In genomic region chr11:111409266-111409665, GRCm38 (mm10) we compare ENCODE assay signal across 21 mouse cellular contexts.
DNase-seq lines count a peak whose midpoint lies in the region; ATAC-seq and TF ChIP-seq lines count a peak whose summit lies in the region.
"Had no signal": no experiment of that assay in that cellular context is flagged by ENCODE, and none has a peak within 500 bp of the region (broad histone marks: within the 10 kb centered on the region; RNA-seq: fewer than 3 reads in every experiment).

No protein-coding gene starts in this region.

- no peak for TF ChIP-seq CTCF in midbrain, postnatal 0 days (IDR thresholded peaks at IDR 0.05)

- no peaks in the 10 kb centered on the region for H3K27me3 ChIP-seq in midbrain, postnatal 0 days (ENCODE audit: insufficient read depth, low read length)
- no peaks in the 10 kb centered on the region for H3K27me3 ChIP-seq in midbrain, embryonic 15.5 days (replicated peaks)
- no peaks in the 10 kb centered on the region for H3K27me3 ChIP-seq in forebrain, embryonic 11.5 days (ENCODE audit: control insufficient read depth, insufficient read depth, low read length)
- H3K27me3 ChIP-seq: hindbrain, embryonic 12.5 days; intestine, embryonic 15.5 days had no signal

- no peaks in the 10 kb centered on the region for H3K4me1 ChIP-seq in midbrain, postnatal 0 days (ENCODE audit: insufficient read depth, low read length)
- H3K4me1 ChIP-seq in midbrain, embryonic 15.5 days: no peaks in the 10 kb centered on the region
- no peaks in the 10 kb centered on the region for H3K4me1 ChIP-seq in forebrain, embryonic 11.5 days (replicated peaks; ENCODE audit: control insufficient read depth, insufficient read depth, low read length)
- H3K4me1 ChIP-seq: heart, embryonic 10.5 days; hindbrain, embryonic 12.5 days; intestine, embryonic 15.5 days had no signal

- no peak overlapping the region for H3K27ac ChIP-seq in midbrain, postnatal 0 days (ENCODE audit: low read depth, low read length)
- no peak overlapping the region for H3K27ac ChIP-seq in midbrain, embryonic 15.5 days
- H3K27ac ChIP-seq in forebrain, embryonic 11.5 days (ENCODE audit: low read depth, low read length): no peak overlapping the region
- H3K27ac ChIP-seq: gastrocnemius, adult 2 months; heart, embryonic 10.5 days; hindbrain, embryonic 12.5 days; intestine, embryonic 15.5 days had no signal

- H3K4me3 ChIP-seq in midbrain, postnatal 0 days (ENCODE audit: low read depth, low read length): no peak overlapping the region
- no peak overlapping the region for H3K4me3 ChIP-seq in midbrain, embryonic 15.5 days
- H3K4me3 ChIP-seq in forebrain, embryonic 11.5 days (ENCODE audit: low read depth, low read length): no peak overlapping the region
- H3K4me3 ChIP-seq: gastrocnemius, adult 2 months; heart, embryonic 10.5 days; hindbrain, embryonic 12.5 days; intestine, embryonic 15.5 days had no signal

- WGBS in midbrain, postnatal 0 days: 72% methylated on average over 2 of the region's 2 CpGs
- 84% methylated on average over 2 of the region's 2 CpGs for WGBS in midbrain, embryonic 15.5 days
- WGBS in forebrain, embryonic 11.5 days: 96% methylated on average over 2 of the region's 2 CpGs

- H3K4me2 ChIP-seq in midbrain, postnatal 0 days (ENCODE audit: low read depth, low read length, poor library complexity, severe bottlenecking): no peak overlapping the region
- H3K4me2 ChIP-seq in midbrain, embryonic 15.5 days: no peak overlapping the region
- no peak overlapping the region for H3K4me2 ChIP-seq in forebrain, embryonic 11.5 days (ENCODE audit: low read depth, low read length, severe bottlenecking)
- H3K4me2 ChIP-seq: hindbrain, embryonic 12.5 days; intestine, embryonic 15.5 days had no signal

- peak; percentile 67 for ATAC-seq in frontal cortex, adult (ENCODE audit: low TSS enrichment)
- no peak for ATAC-seq in midbrain, postnatal 0 days (ENCODE audit: low FRiP score)
- no peak for ATAC-seq in midbrain, embryonic 15.5 days (replicated peaks)
- ATAC-seq in forebrain, embryonic 11.5 days (replicated peaks; ENCODE audit: low FRiP score): no peak
- ATAC-seq: forebrain, embryonic 14.5 days; intestine, embryonic 15.5 days had no signal

- H3K9me3 ChIP-seq in midbrain, postnatal 0 days (ENCODE audit: low read length): no peaks in the 10 kb centered on the region
- no peaks in the 10 kb centered on the region for H3K9me3 ChIP-seq in midbrain, embryonic 15.5 days
- no peaks in the 10 kb centered on the region for H3K9me3 ChIP-seq in forebrain, embryonic 11.5 days (ENCODE audit: control insufficient read depth, low read length)
- H3K9me3 ChIP-seq: heart, embryonic 10.5 days; hindbrain, embryonic 12.5 days; intestine, embryonic 15.5 days had no signal

- no peaks in the 10 kb centered on the region for H3K36me3 ChIP-seq in midbrain, postnatal 0 days (ENCODE audit: insufficient read depth, low read length)
- no peaks in the 10 kb centered on the region for H3K36me3 ChIP-seq in midbrain, embryonic 15.5 days (replicated peaks)
- H3K36me3 ChIP-seq in forebrain, embryonic 11.5 days (ENCODE audit: control insufficient read depth, insufficient read depth, low read length): no peaks in the 10 kb centered on the region
- H3K36me3 ChIP-seq: heart, embryonic 10.5 days; hindbrain, embryonic 12.5 days; intestine, embryonic 15.5 days had no signal

- H3K9ac ChIP-seq in midbrain, postnatal 0 days (replicated peaks; ENCODE audit: low read length, poor library complexity, severe bottlenecking): no peak overlapping the region
- no peak overlapping the region for H3K9ac ChIP-seq in midbrain, embryonic 15.5 days
- no peak overlapping the region for H3K9ac ChIP-seq in forebrain, embryonic 11.5 days (ENCODE audit: low read length)
- H3K9ac ChIP-seq: hindbrain, embryonic 12.5 days; intestine, embryonic 15.5 days had no signal

- DNase-seq in frontal cortex, postnatal 14 days (ENCODE audit: low spot score in 2 of 2): no peak
- peak; percentile 16 for DNase-seq in midbrain, postnatal 0 days (ENCODE audit: low spot score)
- peak; percentile 11 for DNase-seq in fat pad, adult 2 months (ENCODE audit: extremely low read depth, low read depth, low spot score)
- DNase-seq in telencephalon, adult 2 months (ENCODE audit: low read depth, low spot score): peak; percentile 9
- no peak for DNase-seq in forebrain, embryonic 11.5 days (ENCODE audit: low spot score)
- DNase-seq: adrenal gland, adult 2 months; adrenal gland, postnatal 25 days; cerebellum, adult 2 months; cerebellum, postnatal 36 days; gastrocnemius, adult 2 months; gastrocnemius, postnatal 36 days; heart, adult 18-20 months; heart, postnatal 10 days; heart, postnatal 4 days; kidney, adult 18-20 months had no signal

Comparison
In these comparisons a context has a peak if more than half of its experiments do, and no peak if none do; other contexts are left out.
1. DNase-seq: peak in midbrain, postnatal 0 days (single experiment), fat pad, adult 2 months (single experiment) and telencephalon, adult 2 months (single experiment); none in frontal cortex, postnatal 14 days (0 of 2) and forebrain, embryonic 11.5 days (single experiment).